12 mouse cellular contexts compared by ENCODE assay signal in the genomic region with DNA sequence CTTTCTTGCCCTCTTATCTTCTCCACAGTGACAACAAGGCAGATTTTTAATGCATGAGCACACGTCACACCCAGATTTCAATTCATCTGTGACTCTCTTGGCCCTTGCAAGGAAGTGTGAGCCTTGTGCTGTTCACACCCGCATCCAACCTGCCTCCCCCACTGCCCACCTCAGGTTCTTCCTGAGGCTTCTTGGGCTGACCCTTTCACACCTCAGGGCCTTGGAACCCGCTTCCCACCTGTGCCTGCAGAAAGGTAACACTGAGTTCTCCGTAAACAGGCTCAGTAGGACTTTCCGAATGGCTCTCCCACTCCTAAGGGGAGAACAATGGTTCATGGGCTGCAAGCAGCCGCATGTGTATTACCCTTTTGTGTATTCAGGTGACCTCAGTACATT. TPM values are rescaled to one million over a fixed set of nuclear protein-coding genes. Genes with fewer than 3 reads are reported as not detected.
A peak's percentile ranks its signal among the peaks of the same experiment; 100 is the strongest.
DNase-seq lines count a peak whose midpoint lies in the region; ATAC-seq lines count a peak whose summit lies in the region.
"Had no signal": no experiment of that assay in that cellular context is flagged by ENCODE, and none has a peak within 500 bp of the region (broad histone marks: within the 10 kb centered on the region; RNA-seq: fewer than 3 reads in every experiment).

No protein-coding gene starts in this region.

- H3K9me3 ChIP-seq in liver, embryonic 11.5 days (ENCODE audit: control insufficient read depth, low read length) = no peaks in the 10 kb centered on the region
- no peaks in the 10 kb centered on the region for H3K9me3 ChIP-seq in hindbrain, embryonic 16.5 days (ENCODE audit: control insufficient read depth, low read length)
- H3K9me3 ChIP-seq in neural tube, embryonic 14.5 days (ENCODE audit: control insufficient read depth, low read length) = no peaks in the 10 kb centered on the region
- H3K9me3 ChIP-seq: embryonic facial prominence, embryonic 15.5 days; limb, embryonic 15.5 days had no signal

- 68% methylated on average over 6 of the region's 6 CpGs for WGBS in liver, embryonic 11.5 days
- WGBS in hindbrain, embryonic 16.5 days = 45% methylated on average over 6 of the region's 6 CpGs
- 44% methylated on average over 6 of the region's 6 CpGs for WGBS in neural tube, embryonic 14.5 days

- no peak overlapping the region for H3K9ac ChIP-seq in liver, embryonic 11.5 days (ENCODE audit: low read depth, low read length)
- H3K9ac ChIP-seq in hindbrain, embryonic 16.5 days (ENCODE audit: low read depth, low read length) = no peak overlapping the region
- H3K9ac ChIP-seq in neural tube, embryonic 14.5 days (replicated peaks; ENCODE audit: low read depth, low read length) = no peak overlapping the region
- H3K9ac ChIP-seq: embryonic facial prominence, embryonic 15.5 days; limb, embryonic 15.5 days had no signal

- no peaks in the 10 kb centered on the region for H3K27me3 ChIP-seq in liver, embryonic 11.5 days (replicated peaks; ENCODE audit: control insufficient read depth, insufficient read depth, low read length)
- H3K27me3 ChIP-seq in hindbrain, embryonic 16.5 days (replicated peaks; ENCODE audit: control insufficient read depth, insufficient read depth, low read length) = no peaks in the 10 kb centered on the region
- H3K27me3 ChIP-seq in neural tube, embryonic 14.5 days (ENCODE audit: control insufficient read depth, insufficient read depth, low read length) = no peaks in the 10 kb centered on the region
- H3K27me3 ChIP-seq: embryonic facial prominence, embryonic 15.5 days; limb, embryonic 15.5 days had no signal

- peak overlapping the region; percentile 19; the same call in 1 of the 2 replicates for H3K27ac ChIP-seq in liver, embryonic 11.5 days (ENCODE audit: low read depth, low read length)
- no peak overlapping the region for H3K27ac ChIP-seq in hindbrain, embryonic 16.5 days (ENCODE audit: low read depth, low read length)
- no peak overlapping the region for H3K27ac ChIP-seq in neural tube, embryonic 14.5 days (ENCODE audit: low read depth, low read length)
- H3K27ac ChIP-seq: embryonic facial prominence, embryonic 15.5 days; limb, embryonic 15.5 days had no signal

- H3K4me2 ChIP-seq in liver, embryonic 11.5 days = no peak overlapping the region
- no peak overlapping the region for H3K4me2 ChIP-seq in hindbrain, embryonic 16.5 days (ENCODE audit: low read length)
- no peak overlapping the region for H3K4me2 ChIP-seq in neural tube, embryonic 14.5 days (ENCODE audit: low read depth, low read length)
- H3K4me2 ChIP-seq: embryonic facial prominence, embryonic 15.5 days; limb, embryonic 15.5 days had no signal

- DNase-seq in heart, adult 11 months = peak; percentile 89
- no peak for DNase-seq in heart, postnatal 4 days
- no peak for DNase-seq in liver, embryonic 11.5 days (ENCODE audit: low spot score)
- no peak for DNase-seq in liver
- no peak for DNase-seq in frontal cortex, postnatal 14 days (ENCODE audit: low spot score in 2 of 2)
- no peak for DNase-seq in urinary bladder, postnatal 4 days (ENCODE audit: low spot score in 2 of 2)
- DNase-seq: right cerebral cortex, adult 18-20 months had no signal

- H3K36me3 ChIP-seq in liver, embryonic 11.5 days (ENCODE audit: control insufficient read depth, insufficient read depth, low read length) = no peaks in the 10 kb centered on the region
- no peaks in the 10 kb centered on the region for H3K36me3 ChIP-seq in hindbrain, embryonic 16.5 days (ENCODE audit: control insufficient read depth, insufficient read depth, low read length)
- no peaks in the 10 kb centered on the region for H3K36me3 ChIP-seq in neural tube, embryonic 14.5 days (ENCODE audit: control insufficient read depth, insufficient read depth, low read length)
- H3K36me3 ChIP-seq: embryonic facial prominence, embryonic 15.5 days; limb, embryonic 15.5 days had no signal

- no peak overlapping the region for H3K4me3 ChIP-seq in liver, embryonic 11.5 days (ENCODE audit: low read depth, low read length)
- no peak overlapping the region for H3K4me3 ChIP-seq in hindbrain, embryonic 16.5 days (ENCODE audit: low read length)
- H3K4me3 ChIP-seq in neural tube, embryonic 14.5 days (ENCODE audit: low read depth, low read length) = no peak overlapping the region
- H3K4me3 ChIP-seq: embryonic facial prominence, embryonic 15.5 days; limb, embryonic 15.5 days had no signal

- ATAC-seq in liver, embryonic 11.5 days (replicated peaks; ENCODE audit: low FRiP score) = no peak
- peak; percentile 16; the same call in 1 of the 2 replicates for ATAC-seq in hindbrain, embryonic 16.5 days
- peak; percentile 19; the same call in 1 of the 2 replicates for ATAC-seq in neural tube, embryonic 14.5 days (ENCODE audit: low read depth)

- peaks cover 10% of the 10 kb centered on the region for H3K4me1 ChIP-seq in liver, embryonic 11.5 days (replicated peaks; ENCODE audit: control insufficient read depth, insufficient read depth, low read length)
- peaks cover 14% of the 10 kb centered on the region for H3K4me1 ChIP-seq in hindbrain, embryonic 16.5 days (ENCODE audit: control insufficient read depth, insufficient read depth, low read depth, low read length)
- H3K4me1 ChIP-seq in neural tube, embryonic 14.5 days (ENCODE audit: control insufficient read depth, insufficient read depth, low read length) = peaks cover 9% of the 10 kb centered on the region; the same call in 1 of the 2 replicates

RNA-seq across cellular contexts. Expression of a gene that starts 15.8 kb away (rescaled TPM):
- total RNA-seq in heart, postnatal 4 days (2021) = 10 to 100 TPM; 46.1 to 54.3 TPM
- 50.7 and 56.0 TPM in 2 replicates for polyA plus RNA-seq in liver, embryonic 11.5 days (2014; fragmentation: Nextera tagmentation; extraction: Ambion mirVana)
- polyA plus RNA-seq in hindbrain, embryonic 16.5 days (2015; fragmentation: Nextera tagmentation; extraction: Ambion mirVana) = 336 and 358 TPM in 2 replicates
- 310 and 368 TPM in 2 replicates for polyA plus RNA-seq in neural tube, embryonic 14.5 days (2014; fragmentation: Nextera tagmentation; extraction: Ambion mirVana)

RNA-seq across cellular contexts. Expression of a gene that starts 55.6 kb away (rescaled TPM):
- not detected for total RNA-seq in heart, postnatal 4 days (2021)
- not detected in 2 replicates for polyA plus RNA-seq in liver, embryonic 11.5 days (2014; fragmentation: Nextera tagmentation; extraction: Ambion mirVana)
- polyA plus RNA-seq in hindbrain, embryonic 16.5 days (2015; fragmentation: Nextera tagmentation; extraction: Ambion mirVana) = not detected in 2 replicates
- polyA plus RNA-seq in neural tube, embryonic 14.5 days (2014; fragmentation: Nextera tagmentation; extraction: Ambion mirVana) = not detected in 2 replicates
- polyA plus RNA-seq: embryonic facial prominence, embryonic 15.5 days; gonadal fat pad, adult 2 months; limb, embryonic 15.5 days had no signal

RNA-seq across cellular contexts. Expression of a gene that starts 58.4 kb away (rescaled TPM):
- total RNA-seq in heart, postnatal 4 days (2021) = 1 to 10 TPM in 1 of 2 experiments, under 1 TPM in 1; 0.83 to 1.1 TPM
- polyA plus RNA-seq in liver, embryonic 11.5 days (2014; fragmentation: Nextera tagmentation; extraction: Ambion mirVana) = 2.3 and 2.8 TPM in 2 replicates
- 9.7 and 10.2 TPM in 2 replicates for polyA plus RNA-seq in hindbrain, embryonic 16.5 days (2015; fragmentation: Nextera tagmentation; extraction: Ambion mirVana)
- 4.0 and 9.9 TPM in 2 replicates for polyA plus RNA-seq in neural tube, embryonic 14.5 days (2014; fragmentation: Nextera tagmentation; extraction: Ambion mirVana)
